Mouse (Mus musculus): ENCODE results near the gene Enpp1. TPM values are rescaled to one million over a fixed set of nuclear protein-coding genes. Genes with fewer than 3 reads are reported as not detected.

The Enpp1 gene
- polyA plus RNA-seq, 1 experiment: 0.89 TPM

- no peak for DNase-seq
These were observed 102.2 kb downstream of the Enpp1 start for GRCm38 (mm10) chr10:24609766-24610165.

DNA sequence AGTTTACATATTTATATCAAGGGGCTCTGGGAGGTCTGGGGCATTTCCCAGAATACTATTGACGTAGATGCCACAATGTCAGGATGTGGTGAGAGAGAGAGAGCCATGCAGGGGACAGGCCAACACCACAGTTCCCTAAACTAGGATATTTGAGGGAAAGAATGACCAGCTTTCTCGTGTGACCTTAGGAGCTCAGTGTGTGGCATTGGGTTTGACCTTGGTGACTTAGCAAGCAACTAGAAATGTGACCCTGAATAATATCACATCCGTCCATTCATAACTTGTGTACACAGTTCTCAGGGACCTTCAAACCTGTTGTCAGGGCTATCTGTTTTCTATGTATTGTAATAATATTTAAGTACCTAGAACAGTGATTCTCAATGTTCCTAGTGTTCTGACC is 102.8 kb downstream of the Enpp1 start:
- no peak for DNase-seq
- H3K27me3 ChIP-seq (ENCODE audit: control insufficient read depth, insufficient read depth, low read length): no peaks in the 10 kb centered on the region
- TF ChIP-seq POLR2A (IDR thresholded peaks at IDR 0.05; ENCODE audit: control insufficient read depth, extremely low read depth, insufficient read depth, low read length, poor library complexity): no peak
- no peak for TF ChIP-seq CTCF (IDR thresholded peaks at IDR 0.05; ENCODE audit: borderline replicate concordance, control insufficient read depth, extremely low read depth, insufficient read depth, low read length, poor library complexity)
- WGBS: 68% methylated on average over 3 of the region's 3 CpGs
- no peak overlapping the region for H3K27ac ChIP-seq (ENCODE audit: control insufficient read depth, insufficient read depth, low read length)
- H3K4me1 ChIP-seq (replicated peaks; ENCODE audit: control insufficient read depth, insufficient read depth, low read length): no peaks in the 10 kb centered on the region
- no peak overlapping the region for H3K4me3 ChIP-seq (ENCODE audit: control insufficient read depth, insufficient read depth, low read length)
- H3K36me3 ChIP-seq (ENCODE audit: control insufficient read depth, insufficient read depth, low read length): no peaks in the 10 kb centered on the region

More at GRCm38 (mm10) chr10:24609766-24610165, 102.2 kb downstream of the Enpp1 start:
- 95% methylated on average over 9 of the region's 9 CpGs for WGBS
- TF ChIP-seq POLR2A (IDR thresholded peaks at IDR 0.05; ENCODE audit: control insufficient read depth, extremely low read depth, insufficient read depth, low read length, poor library complexity) (no peak), CTCF (IDR thresholded peaks at IDR 0.05; ENCODE audit: borderline replicate concordance, control insufficient read depth, extremely low read depth, insufficient read depth, low read length, poor library complexity) (no peak)
- Histone ChIP-seq H3K27ac (ENCODE audit: control insufficient read depth, insufficient read depth, low read length) (no peak overlapping the region), H3K27me3 (ENCODE audit: control insufficient read depth, insufficient read depth, low read length) (no peaks in the 10 kb centered on the region), H3K4me3 (ENCODE audit: control insufficient read depth, insufficient read depth, low read length) (no peak overlapping the region), H3K4me1 (replicated peaks; ENCODE audit: control insufficient read depth, insufficient read depth, low read length) (no peaks in the 10 kb centered on the region), H3K36me3 (ENCODE audit: control insufficient read depth, insufficient read depth, low read length) (no peaks in the 10 kb centered on the region)

- H3K36me3 ChIP-seq (ENCODE audit: control insufficient read depth, insufficient read depth, low read length): no peaks in the 10 kb centered on the region
- no peaks in the 10 kb centered on the region for H3K27me3 ChIP-seq (ENCODE audit: control insufficient read depth, insufficient read depth, low read length)
- H3K4me3 ChIP-seq (ENCODE audit: control insufficient read depth, insufficient read depth, low read length): no peak overlapping the region
- no peak for DNase-seq
- TF ChIP-seq POLR2A (IDR thresholded peaks at IDR 0.05; ENCODE audit: control insufficient read depth, extremely low read depth, insufficient read depth, low read length, poor library complexity): no peak
- no peak for TF ChIP-seq CTCF (IDR thresholded peaks at IDR 0.05; ENCODE audit: borderline replicate concordance, control insufficient read depth, extremely low read depth, insufficient read depth, low read length, poor library complexity)
- H3K27ac ChIP-seq (ENCODE audit: control insufficient read depth, insufficient read depth, low read length): no peak overlapping the region
- H3K4me1 ChIP-seq (replicated peaks; ENCODE audit: control insufficient read depth, insufficient read depth, low read length): no peaks in the 10 kb centered on the region
These were observed 108.2 kb downstream of the Enpp1 start for GRCm38 (mm10) chr10:24603727-24604126.

DNA sequence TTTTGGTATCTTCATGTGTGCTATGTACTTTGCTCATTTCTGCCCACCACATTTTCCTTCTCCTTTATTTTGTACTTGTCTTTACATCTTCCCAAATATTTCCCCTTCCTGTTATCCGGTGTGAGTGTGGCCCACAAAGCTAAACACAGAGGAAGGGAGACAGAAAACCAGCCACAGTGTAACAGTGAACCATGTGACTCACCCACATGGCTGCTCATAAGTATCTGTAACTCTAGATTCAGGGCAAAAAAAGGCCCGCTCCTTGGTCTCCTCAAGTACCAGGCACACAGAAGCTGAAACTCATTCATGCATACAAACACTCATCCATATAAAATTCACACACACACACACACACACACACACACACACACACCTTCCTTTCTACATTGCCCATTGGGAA is 108.9 kb downstream of the Enpp1 start:
- DNase-seq: no peak
- H3K4me1 ChIP-seq (replicated peaks; ENCODE audit: control insufficient read depth, insufficient read depth, low read length): no peaks in the 10 kb centered on the region
- TF ChIP-seq POLR2A (IDR thresholded peaks at IDR 0.05; ENCODE audit: control insufficient read depth, extremely low read depth, insufficient read depth, low read length, poor library complexity) (no peak), CTCF (IDR thresholded peaks at IDR 0.05; ENCODE audit: borderline replicate concordance, control insufficient read depth, extremely low read depth, insufficient read depth, low read length, poor library complexity) (no peak)
- H3K27me3 ChIP-seq (ENCODE audit: control insufficient read depth, insufficient read depth, low read length): no peaks in the 10 kb centered on the region
- H3K4me3 ChIP-seq (ENCODE audit: control insufficient read depth, insufficient read depth, low read length): no peak overlapping the region
- H3K36me3 ChIP-seq (ENCODE audit: control insufficient read depth, insufficient read depth, low read length): no peaks in the 10 kb centered on the region
- H3K27ac ChIP-seq (ENCODE audit: control insufficient read depth, insufficient read depth, low read length): no peak overlapping the region
- 60% methylated on average over 2 of the region's 2 CpGs for WGBS

DNA sequence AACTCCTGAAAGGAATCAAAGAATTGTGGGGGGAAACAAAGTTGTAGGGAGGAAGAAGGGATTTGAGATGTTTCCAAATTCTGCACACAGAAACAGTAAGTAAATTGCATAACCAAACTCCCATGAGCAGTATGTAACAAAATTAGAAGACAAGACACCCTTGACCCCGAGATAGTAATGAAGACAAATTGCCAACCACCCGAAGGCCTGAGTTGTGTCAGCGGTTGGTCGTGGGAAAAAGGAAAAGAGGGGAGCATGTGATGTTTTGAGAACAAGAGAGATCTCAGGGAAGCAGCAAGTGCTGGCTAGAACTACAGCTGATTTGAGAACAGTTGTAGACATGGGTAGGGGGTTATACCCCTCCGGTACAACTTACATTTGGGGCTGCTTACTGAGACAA is 112.2 kb downstream of the Enpp1 start:
- peaks cover 6% of the 10 kb centered on the region for H3K27me3 ChIP-seq (ENCODE audit: control insufficient read depth, insufficient read depth, low read length)
- peaks cover 6% of the 10 kb centered on the region; the same call in 1 of the 2 replicates for H3K4me1 ChIP-seq (replicated peaks; ENCODE audit: control insufficient read depth, insufficient read depth, low read length)
- no peak for DNase-seq
- no peak overlapping the region for H3K27ac ChIP-seq (ENCODE audit: control insufficient read depth, insufficient read depth, low read length)
- H3K36me3 ChIP-seq (ENCODE audit: control insufficient read depth, insufficient read depth, low read length): no peaks in the 10 kb centered on the region
- no peak for TF ChIP-seq POLR2A (IDR thresholded peaks at IDR 0.05; ENCODE audit: control insufficient read depth, extremely low read depth, insufficient read depth, low read length, poor library complexity)
- no peak overlapping the region for H3K4me3 ChIP-seq (ENCODE audit: control insufficient read depth, insufficient read depth, low read length)
- 93% methylated on average over 5 of the region's 5 CpGs for WGBS

GRCm38 (mm10) chr10:24598693-24599092 is 113.3 kb downstream of the Enpp1 start:
- Histone ChIP-seq H3K27ac (ENCODE audit: control insufficient read depth, insufficient read depth, low read length) (no peak overlapping the region), H3K4me3 (ENCODE audit: control insufficient read depth, insufficient read depth, low read length) (no peak overlapping the region), H3K36me3 (ENCODE audit: control insufficient read depth, insufficient read depth, low read length) (no peaks in the 10 kb centered on the region), H3K4me1 (replicated peaks; ENCODE audit: control insufficient read depth, insufficient read depth, low read length) (peaks cover 6% of the 10 kb centered on the region; the same call in 1 of the 2 replicates), H3K27me3 (ENCODE audit: control insufficient read depth, insufficient read depth, low read length) (peaks cover 8% of the 10 kb centered on the region)
- no peak for TF ChIP-seq POLR2A (IDR thresholded peaks at IDR 0.05; ENCODE audit: control insufficient read depth, extremely low read depth, insufficient read depth, low read length, poor library complexity)
- TF ChIP-seq CTCF (IDR thresholded peaks at IDR 0.05; ENCODE audit: borderline replicate concordance, control insufficient read depth, extremely low read depth, insufficient read depth, low read length, poor library complexity): no peak
- no peak for DNase-seq
- 95% methylated on average over 6 of the region's 6 CpGs for WGBS

- no peak for DNase-seq
- Histone ChIP-seq H3K4me3 (ENCODE audit: control insufficient read depth, insufficient read depth, low read length) (no peak overlapping the region), H3K4me1 (replicated peaks; ENCODE audit: control insufficient read depth, insufficient read depth, low read length) (peaks cover 9% of the 10 kb centered on the region), H3K27ac (ENCODE audit: control insufficient read depth, insufficient read depth, low read length) (no peak overlapping the region), H3K36me3 (ENCODE audit: control insufficient read depth, insufficient read depth, low read length) (no peaks in the 10 kb centered on the region), H3K27me3 (ENCODE audit: control insufficient read depth, insufficient read depth, low read length) (peaks cover 8% of the 10 kb centered on the region)
- WGBS: 99% methylated on average over 4 of the region's 4 CpGs
- TF ChIP-seq POLR2A (IDR thresholded peaks at IDR 0.05; ENCODE audit: control insufficient read depth, extremely low read depth, insufficient read depth, low read length, poor library complexity) (no peak), CTCF (IDR thresholded peaks at IDR 0.05; ENCODE audit: borderline replicate concordance, control insufficient read depth, extremely low read depth, insufficient read depth, low read length, poor library complexity) (no peak)
These were observed 114.2 kb downstream of the Enpp1 start for GRCm38 (mm10) chr10:24597789-24598188.
